Mouse (Mus musculus): ENCODE data around the gene Pip4k2c.

Gene Pip4k2c

GRCm38 (mm10) chr10:127189116-127189650, 22.2 kb downstream of the Pip4k2c start:
- no peak for DNase-seq (ENCODE audit: extremely low spot score)

GRCm38 (mm10) chr10:127188465-127189115, 22.8 kb downstream of the Pip4k2c start:
- DNase-seq (ENCODE audit: extremely low spot score): peak; percentile 92

- no peak for DNase-seq (ENCODE audit: extremely low spot score)
Measured at GRCm38 (mm10) chr10:127188079-127188453, 23.3 kb downstream of the Pip4k2c start.

GRCm38 (mm10) chr10:127187371-127188078, 23.9 kb downstream of the Pip4k2c start:
- DNase-seq (ENCODE audit: extremely low spot score): no peak

- DNase-seq (ENCODE audit: extremely low spot score): no peak
Measured at GRCm38 (mm10) chr10:127186451-127186850, 24.9 kb downstream of the Pip4k2c start.

GRCm38 (mm10) chr10:127185506-127185905, 25.9 kb downstream of the Pip4k2c start:
- DNase-seq (ENCODE audit: extremely low spot score): no peak

GRCm38 (mm10) chr10:127185101-127185500, 26.3 kb downstream of the Pip4k2c start:
- no peak for DNase-seq (ENCODE audit: extremely low spot score)

- DNase-seq (ENCODE audit: extremely low spot score): peak; percentile 45
Measured at GRCm38 (mm10) chr10:127183759-127184158, 27.6 kb downstream of the Pip4k2c start.

- no peak for DNase-seq (ENCODE audit: extremely low spot score)
Measured at GRCm38 (mm10) chr10:127182624-127183023, 28.8 kb downstream of the Pip4k2c start.

- DNase-seq (ENCODE audit: extremely low spot score): no peak
Measured at GRCm38 (mm10) chr10:127181566-127181965, 29.8 kb downstream of the Pip4k2c start.

GRCm38 (mm10) chr10:127180695-127181047, 30.7 kb downstream of the Pip4k2c start:
- no peak for DNase-seq (ENCODE audit: extremely low spot score)

- DNase-seq (ENCODE audit: extremely low spot score): no peak
Measured at GRCm38 (mm10) chr10:127179871-127180694, 31.3 kb downstream of the Pip4k2c start, which contains the start of gene Slc26a10. Gene Slc26a10, minus strand, starts transcription at chr10:127180645.

GRCm38 (mm10) chr10:127178286-127179027, 32.9 kb downstream of the Pip4k2c start:
- DNase-seq (ENCODE audit: extremely low spot score): no peak

- peak; percentile 87 for DNase-seq (ENCODE audit: extremely low spot score)
Measured at GRCm38 (mm10) chr10:127177719-127178118, 33.7 kb downstream of the Pip4k2c start.

GRCm38 (mm10) chr10:127177235-127177634, 34.1 kb downstream of the Pip4k2c start:
- no peak for DNase-seq (ENCODE audit: extremely low spot score)

GRCm38 (mm10) chr10:127176756-127177155, 34.6 kb downstream of the Pip4k2c start:
- DNase-seq (ENCODE audit: extremely low spot score): no peak

GRCm38 (mm10) chr10:127176228-127176627, 35.2 kb downstream of the Pip4k2c start:
- DNase-seq (ENCODE audit: extremely low spot score): no peak

- DNase-seq (ENCODE audit: extremely low spot score): no peak
Measured at GRCm38 (mm10) chr10:127174170-127174569, 37.2 kb downstream of the Pip4k2c start.

- DNase-seq (ENCODE audit: extremely low spot score): no peak
Measured at GRCm38 (mm10) chr10:127173148-127174065, 38.0 kb downstream of the Pip4k2c start.

- DNase-seq (ENCODE audit: extremely low spot score): no peak
Measured at GRCm38 (mm10) chr10:127171631-127172200, 39.7 kb downstream of the Pip4k2c start.

All from embryo, embryonic 9.5 days (tissue).